Mouse (Mus musculus): ENCODE results near the gene Rnf126.

DNA sequence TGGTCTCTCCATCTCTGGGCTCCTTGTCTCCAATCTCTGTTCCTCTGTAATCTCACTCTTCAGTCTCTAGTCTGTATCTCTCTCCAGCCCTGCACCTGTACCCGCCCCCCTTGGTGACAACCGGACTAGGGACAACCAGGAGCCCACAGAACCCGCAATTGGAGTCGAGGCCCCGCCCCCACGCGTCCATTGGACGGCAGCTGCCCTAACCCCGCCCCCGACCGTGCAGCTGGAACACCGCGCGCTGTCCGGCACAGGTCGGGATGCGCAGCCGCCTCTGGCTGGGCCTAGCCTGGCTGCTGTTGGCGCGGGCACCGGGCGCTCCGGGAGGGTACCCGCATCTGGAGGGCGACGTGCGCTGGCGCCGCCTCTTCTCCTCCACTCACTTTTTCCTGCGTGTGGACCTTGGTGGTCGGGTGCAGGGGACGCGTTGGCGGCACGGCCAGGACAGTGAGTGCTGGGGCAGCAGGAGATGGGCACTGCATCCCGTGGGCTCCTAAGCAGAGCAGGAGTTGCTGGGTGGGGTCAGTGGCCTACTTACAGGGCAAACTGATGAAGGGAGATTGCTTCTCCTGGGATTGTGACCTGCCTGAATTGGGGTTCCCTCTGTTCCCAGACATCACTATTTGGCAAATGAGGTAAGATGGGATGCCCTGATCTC lies 11.8 kb downstream of the Rnf126 start, which contains the start of gene Fgf22:
- no peak for TF ChIP-seq POLR2A (IDR thresholded peaks at IDR 0.05; ENCODE audit: insufficient read depth, low read depth, low read length)
- TF ChIP-seq CTCF (IDR thresholded peaks at IDR 0.05; ENCODE audit: insufficient read depth, low read depth, low read length) = no peak
